Mouse (Mus musculus) WW6 (cell line): ENCODE measurements at regions not wholly inside any gene's neighbourhood (a gene's known extent, or its start where the extent isn't known, plus 50 kb on each side); places are given as distances from the start of the nearest gene placed in this dataset.
"Not testable (repeated sequence)": the region's sequence is repeated elsewhere in the genome, so short reads cannot be mapped to it uniquely, and the experiment has no call there.

Experiments
- DNase-seq: peaks from one replicate; pipeline ENCODE4 v3.0.0-alpha.2; 2013; ENCODE audit warnings: low read depth, low spot score

GRCm38 (mm10) chr14:76755591-76756376, 199.1 kb upstream of the Serp2 start:
- no peak for DNase-seq

- no peak for DNase-seq
These were observed 197.0 kb upstream of the Serp2 start for GRCm38 (mm10) chr14:76753734-76754133.

GRCm38 (mm10) chr14:76749178-76749577, 192.5 kb upstream of the Serp2 start:
- no peak for DNase-seq

- DNase-seq: no peak
These were observed 192.0 kb upstream of the Serp2 start for GRCm38 (mm10) chr14:76748711-76749110.

- DNase-seq: no peak
These were observed 191.1 kb upstream of the Serp2 start for GRCm38 (mm10) chr14:76747814-76748213.

- no peak for DNase-seq
These were observed 189.6 kb upstream of the Serp2 start for GRCm38 (mm10) chr14:76746282-76746681.

GRCm38 (mm10) chr14:76744674-76745433, 188.2 kb upstream of the Serp2 start:
- no peak for DNase-seq

GRCm38 (mm10) chr14:76742297-76742696, 185.6 kb upstream of the Serp2 start:
- DNase-seq: no peak

GRCm38 (mm10) chr14:76739836-76740597, 183.3 kb upstream of the Serp2 start:
- peak; percentile 64 for DNase-seq

GRCm38 (mm10) chr14:76735997-76736396, 179.3 kb upstream of the Serp2 start:
- no peak for DNase-seq

GRCm38 (mm10) chr14:76735107-76735506, 178.4 kb upstream of the Serp2 start:
- DNase-seq: no peak

- DNase-seq: no peak
These were observed 176.7 kb upstream of the Serp2 start for GRCm38 (mm10) chr14:76733258-76733823.

- no peak for DNase-seq
These were observed 174.7 kb upstream of the Serp2 start for GRCm38 (mm10) chr14:76731096-76731986.

- no peak for DNase-seq
These were observed 169.2 kb upstream of the Serp2 start for GRCm38 (mm10) chr14:76725844-76726243.

GRCm38 (mm10) chr14:76725231-76725630, 168.5 kb upstream of the Serp2 start:
- DNase-seq: not testable (repeated sequence)

- DNase-seq: no peak
These were observed 168.1 kb upstream of the Serp2 start for GRCm38 (mm10) chr14:76724826-76725225.

- DNase-seq: no peak
These were observed 167.7 kb upstream of the Serp2 start for GRCm38 (mm10) chr14:76724395-76724794.

GRCm38 (mm10) chr14:76723551-76723950, 166.9 kb upstream of the Serp2 start:
- DNase-seq: no peak

GRCm38 (mm10) chr14:76722297-76722696, 165.6 kb upstream of the Serp2 start:
- no peak for DNase-seq

GRCm38 (mm10) chr14:76721751-76722150, 165.1 kb upstream of the Serp2 start:
- DNase-seq: no peak

GRCm38 (mm10) chr14:76717081-76717480, 160.4 kb upstream of the Serp2 start:
- no peak for DNase-seq
